Mouse (Mus musculus): Measurements from ENCODE around the gene Amdhd2. TPM values are rescaled to one million over a fixed set of nuclear protein-coding genes. Genes with fewer than 3 reads are reported as not detected.
A peak's percentile ranks its signal among the peaks of the same experiment; 100 is the strongest.

Gene Amdhd2
- polyA plus RNA-seq, 1 experiment from 2014 or later, result 38.5 TPM

DNA sequence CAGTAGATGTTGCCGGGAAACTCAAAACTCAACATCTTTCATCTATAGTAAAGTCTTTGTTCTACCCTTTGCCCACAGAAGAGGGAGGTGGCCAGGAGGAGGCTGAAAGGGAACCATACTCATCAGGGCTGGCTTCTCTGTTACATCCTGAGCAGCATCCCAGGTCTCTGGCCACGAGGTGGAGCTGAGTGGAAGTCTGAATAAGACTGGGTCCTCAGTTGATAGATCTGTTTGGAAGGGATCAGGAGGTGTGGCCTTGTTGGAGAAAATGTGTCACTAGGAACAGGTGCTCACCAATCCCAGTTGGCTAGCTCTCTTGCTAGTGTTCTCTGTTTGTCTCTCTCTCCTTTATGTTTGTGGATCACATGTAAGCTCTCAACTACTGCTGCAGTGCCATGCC lies 31.8 kb upstream of the Amdhd2 start:
- WGBS, result 63% methylated on average over 2 of the region's 2 CpGs
- no peaks in the 10 kb centered on the region for H3K9me3 ChIP-seq
- no peaks in the 10 kb centered on the region for H3K36me3 ChIP-seq
- no peak overlapping the region for H3K4me3 ChIP-seq (replicated peaks)
- no peaks in the 10 kb centered on the region for H3K27me3 ChIP-seq
- H3K9ac ChIP-seq (replicated peaks), result no peak overlapping the region
- H3K4me1 ChIP-seq (replicated peaks), result peaks cover 18% of the 10 kb centered on the region
- no peak overlapping the region for H3K4me2 ChIP-seq
- ATAC-seq (ENCODE audit: insufficient number of reproducible peaks, insufficient read depth, low FRiP score, low TSS enrichment, low read depth), result no peak
- H3K27ac ChIP-seq, result no peak overlapping the region

DNA sequence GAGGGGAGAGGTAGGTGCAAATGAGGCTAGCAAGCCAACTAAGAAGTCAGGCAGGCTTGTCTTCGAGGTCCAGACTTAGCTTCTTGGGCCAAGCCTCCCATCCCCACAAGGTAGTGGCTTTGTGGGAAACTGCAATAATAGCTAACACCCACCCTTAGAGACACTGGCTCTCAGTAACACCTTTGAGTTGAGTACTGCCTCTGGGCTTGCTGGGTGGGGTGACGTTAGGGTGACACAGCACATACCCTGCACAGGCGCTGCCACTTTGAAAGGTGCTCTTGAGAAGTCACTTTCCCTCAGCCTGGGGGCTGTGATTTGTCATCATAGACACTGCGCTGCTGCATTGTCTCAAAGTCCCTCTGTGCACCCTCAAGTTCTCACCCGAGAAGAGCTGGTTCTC lies 30.2 kb upstream of the Amdhd2 start:
- H3K36me3 ChIP-seq, result peaks cover 6% of the 10 kb centered on the region; the same call in 1 of the 2 replicates

GRCm38 (mm10) chr17:24193268-24193667 lies 29.7 kb upstream of the Amdhd2 start:
- peaks cover 18% of the 10 kb centered on the region for H3K4me1 ChIP-seq (replicated peaks)
- H3K36me3 ChIP-seq, result peaks cover 11% of the 10 kb centered on the region; the same call in 1 of the 2 replicates
- no peaks in the 10 kb centered on the region for H3K27me3 ChIP-seq
- 82% methylated on average over 8 of the region's 8 CpGs for WGBS
- no peak for ATAC-seq (ENCODE audit: insufficient number of reproducible peaks, insufficient read depth, low FRiP score, low TSS enrichment, low read depth)
- no peak overlapping the region for H3K9ac ChIP-seq (replicated peaks)
- H3K27ac ChIP-seq, result no peak overlapping the region
- H3K4me2 ChIP-seq, result no peak overlapping the region
- H3K4me3 ChIP-seq (replicated peaks), result no peak overlapping the region
- H3K9me3 ChIP-seq, result no peaks in the 10 kb centered on the region

More for the DNA sequence above, 30.2 kb upstream of the Amdhd2 start:
- H3K27me3 ChIP-seq, result no peaks in the 10 kb centered on the region
- no peak overlapping the region for H3K4me2 ChIP-seq
- peak; percentile 8; the same call in 1 of the 2 replicates for ATAC-seq (ENCODE audit: insufficient number of reproducible peaks, insufficient read depth, low FRiP score, low TSS enrichment, low read depth)
- peaks cover 18% of the 10 kb centered on the region for H3K4me1 ChIP-seq (replicated peaks)
- H3K4me3 ChIP-seq (replicated peaks), result no peak overlapping the region
- H3K9ac ChIP-seq (replicated peaks), result no peak overlapping the region
- H3K9me3 ChIP-seq, result no peaks in the 10 kb centered on the region
- H3K27ac ChIP-seq, result no peak overlapping the region
- WGBS, result 83% methylated on average over 5 of the region's 5 CpGs

- H3K27ac ChIP-seq, result no peak overlapping the region
- H3K9me3 ChIP-seq, result no peaks in the 10 kb centered on the region
- H3K27me3 ChIP-seq, result no peaks in the 10 kb centered on the region
- H3K4me1 ChIP-seq (replicated peaks), result peaks cover 18% of the 10 kb centered on the region
- H3K4me3 ChIP-seq (replicated peaks), result no peak overlapping the region
- WGBS, result 68% methylated on average over 8 of the region's 8 CpGs
- H3K9ac ChIP-seq (replicated peaks), result no peak overlapping the region
- ATAC-seq (ENCODE audit: insufficient number of reproducible peaks, insufficient read depth, low FRiP score, low TSS enrichment, low read depth), result no peak
- no peak overlapping the region for H3K4me2 ChIP-seq
- peaks cover 15% of the 10 kb centered on the region for H3K36me3 ChIP-seq
Observed at GRCm38 (mm10) chr17:24192848-24193247, 29.3 kb upstream of the Amdhd2 start.

DNA sequence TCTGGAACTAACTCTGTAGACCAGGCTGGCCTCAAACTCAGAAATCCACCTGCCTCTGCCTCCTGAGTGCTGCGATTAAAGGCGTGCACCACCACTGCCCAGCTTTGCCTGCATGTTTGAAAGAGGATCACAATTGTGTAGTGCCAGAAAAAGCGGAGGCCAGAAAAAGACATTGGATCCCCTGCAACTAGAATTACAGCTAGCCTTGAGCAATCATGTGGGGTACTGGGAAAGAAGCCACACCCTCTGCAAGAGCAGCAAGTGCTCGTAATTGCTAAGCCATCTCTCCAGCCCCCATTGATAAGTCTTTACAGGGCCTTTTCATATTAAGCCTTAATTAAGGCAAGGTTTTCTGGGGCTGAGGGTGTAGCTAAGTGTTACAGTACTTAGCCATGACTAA lies 27.9 kb upstream of the Amdhd2 start:
- no peak overlapping the region for H3K9ac ChIP-seq (replicated peaks)
- WGBS, result 71% methylated on average over 4 of the region's 4 CpGs
- ATAC-seq (ENCODE audit: insufficient number of reproducible peaks, insufficient read depth, low FRiP score, low TSS enrichment, low read depth), result no peak
- peaks cover 18% of the 10 kb centered on the region for H3K4me1 ChIP-seq (replicated peaks)
- no peaks in the 10 kb centered on the region for H3K9me3 ChIP-seq
- no peak overlapping the region for H3K27ac ChIP-seq
- no peak overlapping the region for H3K4me3 ChIP-seq (replicated peaks)
- H3K27me3 ChIP-seq, result no peaks in the 10 kb centered on the region
- H3K4me2 ChIP-seq, result no peak overlapping the region
- peaks cover 17% of the 10 kb centered on the region for H3K36me3 ChIP-seq

DNA sequence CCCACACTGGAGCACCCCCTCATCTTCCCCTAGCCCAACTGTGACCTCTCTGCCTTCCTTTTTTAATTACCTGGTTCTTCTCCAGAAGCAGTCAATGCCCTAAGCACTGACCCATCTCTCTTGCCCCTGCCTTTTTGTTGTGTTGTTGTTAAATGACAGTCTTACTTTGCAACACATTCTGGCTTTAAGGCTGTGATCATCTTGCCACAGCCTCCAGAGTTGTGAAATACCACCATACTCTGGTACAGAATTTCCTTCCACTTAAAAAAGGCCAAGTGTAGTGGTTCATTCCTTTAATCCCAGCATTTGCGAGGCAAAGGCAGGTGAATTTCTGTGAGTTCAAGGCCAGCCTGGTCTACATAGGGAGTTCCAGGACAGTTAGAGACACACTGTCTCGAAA lies 27.4 kb upstream of the Amdhd2 start:
- H3K9ac ChIP-seq (replicated peaks), result no peak overlapping the region
- peaks cover 18% of the 10 kb centered on the region for H3K4me1 ChIP-seq (replicated peaks)
- H3K27ac ChIP-seq, result no peak overlapping the region
- H3K4me3 ChIP-seq (replicated peaks), result no peak overlapping the region
- no peaks in the 10 kb centered on the region for H3K27me3 ChIP-seq
- WGBS, result 80% methylated on average over 2 of the region's 2 CpGs
- no peak overlapping the region for H3K4me2 ChIP-seq
- peaks cover 21% of the 10 kb centered on the region for H3K36me3 ChIP-seq
- no peak for ATAC-seq (ENCODE audit: insufficient number of reproducible peaks, insufficient read depth, low FRiP score, low TSS enrichment, low read depth)
- H3K9me3 ChIP-seq, result no peaks in the 10 kb centered on the region

DNA sequence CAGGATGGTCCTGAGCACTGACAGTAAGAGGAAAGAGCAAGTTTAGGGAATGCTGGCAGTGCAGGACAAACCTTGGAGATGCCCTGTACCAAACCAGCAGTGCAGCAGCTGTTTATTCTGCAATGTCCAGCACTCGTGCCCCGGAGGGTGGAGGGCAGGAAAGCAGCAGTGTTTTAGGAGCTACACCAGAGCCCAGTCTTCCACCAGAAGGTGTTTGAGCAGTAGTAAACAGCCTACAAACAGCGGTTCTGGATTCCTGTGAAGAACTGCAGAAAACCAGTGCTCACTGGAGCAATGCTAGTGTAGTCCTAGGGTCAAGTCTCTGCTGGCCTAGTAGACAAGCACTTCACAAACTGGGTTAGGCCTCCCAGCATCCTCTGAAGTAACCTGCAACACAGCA lies 10.7 kb upstream of the Amdhd2 start:
- Histone ChIP-seq H3K27me3 (no peaks in the 10 kb centered on the region), H3K9me3 (no peaks in the 10 kb centered on the region), H3K4me2 (no peak overlapping the region), H3K4me3 (replicated peaks) (no peak overlapping the region), H3K4me1 (replicated peaks) (peaks cover 7% of the 10 kb centered on the region), H3K27ac (no peak overlapping the region), H3K36me3 (no peaks in the 10 kb centered on the region), H3K9ac (replicated peaks) (no peak overlapping the region)
- no peak for ATAC-seq (ENCODE audit: insufficient number of reproducible peaks, insufficient read depth, low FRiP score, low TSS enrichment, low read depth)
- 72% methylated on average over 3 of the region's 3 CpGs for WGBS

- no peak overlapping the region for H3K4me2 ChIP-seq
- no peaks in the 10 kb centered on the region for H3K36me3 ChIP-seq
- no peak overlapping the region for H3K27ac ChIP-seq
- no peak overlapping the region for H3K4me3 ChIP-seq (replicated peaks)
- 9% methylated on average over 3 of the region's 3 CpGs for WGBS
- H3K27me3 ChIP-seq, result no peaks in the 10 kb centered on the region
- no peak for ATAC-seq (ENCODE audit: insufficient number of reproducible peaks, insufficient read depth, low FRiP score, low TSS enrichment, low read depth)
- H3K9me3 ChIP-seq, result no peaks in the 10 kb centered on the region
- no peak overlapping the region for H3K9ac ChIP-seq (replicated peaks)
- peaks cover 7% of the 10 kb centered on the region for H3K4me1 ChIP-seq (replicated peaks)
Observed at GRCm38 (mm10) chr17:24173423-24173822, 9.9 kb upstream of the Amdhd2 start.

GRCm38 (mm10) chr17:24171738-24172137 lies 8.2 kb upstream of the Amdhd2 start:
- Histone ChIP-seq H3K36me3 (peaks cover 11% of the 10 kb centered on the region), H3K4me3 (replicated peaks) (no peak overlapping the region), H3K9me3 (no peaks in the 10 kb centered on the region), H3K9ac (replicated peaks) (no peak overlapping the region), H3K27me3 (no peaks in the 10 kb centered on the region), H3K27ac (no peak overlapping the region), H3K4me2 (no peak overlapping the region), H3K4me1 (replicated peaks) (peaks cover 19% of the 10 kb centered on the region)
- ATAC-seq (ENCODE audit: insufficient number of reproducible peaks, insufficient read depth, low FRiP score, low TSS enrichment, low read depth), result no peak
- 82% methylated on average over 4 of the region's 4 CpGs for whole genome bisulfite sequencing

- Histone ChIP-seq H3K27me3 (no peaks in the 10 kb centered on the region), H3K27ac (no peak overlapping the region), H3K9ac (replicated peaks) (no peak overlapping the region), H3K4me1 (replicated peaks) (peaks cover 19% of the 10 kb centered on the region), H3K9me3 (no peaks in the 10 kb centered on the region), H3K36me3 (peaks cover 18% of the 10 kb centered on the region), H3K4me3 (replicated peaks) (no peak overlapping the region), H3K4me2 (no peak overlapping the region)
- ATAC-seq (ENCODE audit: insufficient number of reproducible peaks, insufficient read depth, low FRiP score, low TSS enrichment, low read depth), result no peak
- WGBS, result 82% methylated on average over 5 of the region's 5 CpGs
Observed at GRCm38 (mm10) chr17:24170729-24171128, 7.2 kb upstream of the Amdhd2 start.

DNA sequence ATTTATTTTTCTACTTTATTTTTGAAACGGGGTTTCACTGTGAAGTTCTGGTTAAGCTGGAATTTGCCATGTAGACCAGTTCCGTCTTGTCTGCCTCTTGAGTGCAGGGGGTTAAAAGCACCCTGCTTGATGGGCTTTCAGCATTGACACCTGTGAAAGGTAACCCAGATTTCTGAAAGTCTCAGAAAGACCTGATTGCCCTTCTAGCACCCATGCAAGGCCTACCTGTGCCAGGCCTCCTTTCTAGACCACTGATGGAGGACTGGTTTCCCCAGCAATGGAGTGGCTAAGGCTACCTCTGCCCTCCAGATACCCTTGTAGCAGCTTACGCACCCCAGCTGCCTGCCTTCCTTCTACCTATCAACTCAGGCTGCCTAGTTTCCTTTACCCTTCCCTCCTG lies 6.6 kb upstream of the Amdhd2 start:
- peak overlapping the region; percentile 88 for H3K4me3 ChIP-seq (replicated peaks)
- ATAC-seq (ENCODE audit: insufficient number of reproducible peaks, insufficient read depth, low FRiP score, low TSS enrichment, low read depth), result no peak
- no peaks in the 10 kb centered on the region for H3K27me3 ChIP-seq
- WGBS, result 72% methylated on average over 3 of the region's 3 CpGs
- peaks cover 24% of the 10 kb centered on the region for H3K36me3 ChIP-seq
- peak overlapping the region; percentile 92 for H3K4me2 ChIP-seq
- H3K9ac ChIP-seq (replicated peaks), result peak overlapping the region; percentile 85
- H3K4me1 ChIP-seq (replicated peaks), result peaks cover 19% of the 10 kb centered on the region
- H3K27ac ChIP-seq, result peak overlapping the region; percentile 97; the same call in 1 of the 2 replicates
- H3K9me3 ChIP-seq, result no peaks in the 10 kb centered on the region

GRCm38 (mm10) chr17:24169317-24170065 lies 5.9 kb upstream of the Amdhd2 start, which contains the start of gene Atp6v0c:
Gene Atp6v0c, minus strand, starts transcription at chr17:24169702.
- ATAC-seq (ENCODE audit: insufficient number of reproducible peaks, insufficient read depth, low FRiP score, low TSS enrichment, low read depth), result peak; percentile 85

More at GRCm38 (mm10) chr17:24169317-24170065, 5.9 kb upstream of the Amdhd2 start, which contains the start of gene Atp6v0c:
- no peaks in the 10 kb centered on the region for H3K9me3 ChIP-seq
- H3K9ac ChIP-seq (replicated peaks), result peak within 1 kb of the TSS; percentile 85
- WGBS, result under 1% methylated on average over 58 of the region's 58 CpGs
- H3K4me3 ChIP-seq (replicated peaks), result peak within 1 kb of the TSS; percentile 88
- peak within 1 kb of the TSS; percentile 97 for H3K27ac ChIP-seq
- H3K4me1 ChIP-seq (replicated peaks), result peaks cover 19% of the 10 kb centered on the region
- peak within 1 kb of the TSS; percentile 92 for H3K4me2 ChIP-seq
- H3K27me3 ChIP-seq, result no peaks in the 10 kb centered on the region
- peaks cover 30% of the 10 kb centered on the region for H3K36me3 ChIP-seq

All from limb, embryonic 12.5 days (tissue).